Mouse (Mus musculus) thymus, postnatal 0 days (tissue): Measurements from ENCODE around the gene Cpne4. TPM values are rescaled to one million over a fixed set of nuclear protein-coding genes. Genes with fewer than 3 reads are reported as not detected.

Experiments
- DNase-seq: peaks from one replicate; pipeline ENCODE4 v3.0.0-alpha.2; 2015; ENCODE audit warnings: low spot score
- polyA plus RNA-seq: library from polyadenylated mRNA; unstranded; fragments of >200 nt; fragmentation: Nextera tagmentation; extraction: Ambion mirVana; gene quantifications from 2 replicates; pipeline ENCODE4 v1.2.1, GENCODE M21; 2015

Cpne4 gene
- polyA plus RNA-seq, 1 experiment from 2014 or later = 0.26 TPM

DNA sequence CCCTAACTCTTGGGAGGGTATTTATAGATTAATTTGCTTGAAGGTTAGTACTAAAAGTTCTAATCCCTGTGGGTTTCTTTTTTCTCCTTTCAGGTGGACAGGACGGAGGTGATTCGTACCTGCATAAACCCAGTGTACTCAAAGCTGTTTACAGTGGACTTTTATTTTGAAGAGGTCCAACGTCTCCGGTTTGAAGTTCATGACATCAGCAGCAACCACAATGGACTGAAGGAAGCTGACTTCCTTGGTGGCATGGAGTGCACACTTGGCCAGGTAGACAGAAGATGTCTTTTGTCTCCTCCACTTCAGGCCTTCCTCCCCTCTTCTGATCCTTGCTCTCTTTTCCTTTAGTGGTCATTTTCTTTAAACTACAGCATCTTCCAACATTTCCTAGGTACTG lies 325.5 kb downstream of the Cpne4 start:
- no peak for DNase-seq

DNA sequence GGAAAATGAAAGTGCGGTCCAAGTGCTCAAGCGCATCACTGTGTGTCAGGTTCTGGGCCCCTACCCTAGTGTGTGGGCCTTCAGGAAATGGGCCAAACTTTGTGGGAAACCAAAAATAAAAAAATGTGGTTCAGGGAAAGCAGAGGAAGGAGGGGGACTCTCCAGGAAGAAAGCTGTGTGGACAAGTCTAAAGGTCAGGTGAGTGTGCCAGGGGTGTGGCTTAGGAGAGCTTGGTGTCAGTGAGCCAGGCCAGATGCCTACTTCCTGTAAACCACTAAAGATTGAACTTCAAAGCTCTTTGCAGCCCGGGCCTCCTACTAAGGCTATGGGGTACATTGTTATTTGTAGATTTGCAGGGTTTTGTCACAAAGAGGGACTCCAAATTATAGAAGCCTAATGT lies 327.1 kb downstream of the Cpne4 start:
- no peak for DNase-seq

DNA sequence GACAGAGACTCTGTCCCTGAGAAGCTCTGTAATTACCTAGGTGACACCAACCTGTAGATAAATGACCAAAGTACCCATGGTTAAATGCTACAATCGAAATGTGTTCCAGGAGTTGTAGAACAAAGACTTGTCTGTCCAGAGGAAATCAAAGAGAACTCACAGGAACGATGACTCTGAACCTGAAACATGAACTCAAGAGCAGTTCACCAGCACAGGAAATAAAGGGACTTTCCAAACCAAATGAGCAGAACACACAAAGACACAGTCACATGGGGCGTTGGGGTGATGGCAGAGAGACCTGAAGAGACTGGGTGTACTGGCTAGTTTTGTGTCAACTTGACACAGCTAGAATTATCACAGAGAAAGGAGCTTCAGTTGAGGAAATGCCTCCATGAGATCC lies 329.9 kb downstream of the Cpne4 start:
- no peak for DNase-seq

DNA sequence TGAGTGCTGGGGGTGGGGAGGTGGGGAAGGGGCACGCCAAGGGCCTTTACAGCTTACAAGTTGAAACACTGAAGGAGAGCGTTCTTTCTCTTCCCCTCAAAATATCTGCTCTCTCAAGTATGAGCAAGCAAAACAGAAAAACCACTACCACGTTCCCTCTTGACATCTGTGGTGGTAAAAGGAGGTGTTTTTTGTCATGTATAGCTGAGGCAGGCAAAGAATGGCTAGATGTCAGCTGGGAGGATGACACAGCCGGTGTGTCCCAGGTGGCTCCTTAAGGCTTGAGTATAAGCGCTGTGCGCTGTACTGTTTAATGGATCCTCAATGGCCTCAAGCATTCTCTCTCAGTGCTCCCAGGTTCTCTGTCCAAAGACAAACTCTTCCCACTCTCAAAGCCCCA lies 331.5 kb downstream of the Cpne4 start:
- DNase-seq = no peak

DNA sequence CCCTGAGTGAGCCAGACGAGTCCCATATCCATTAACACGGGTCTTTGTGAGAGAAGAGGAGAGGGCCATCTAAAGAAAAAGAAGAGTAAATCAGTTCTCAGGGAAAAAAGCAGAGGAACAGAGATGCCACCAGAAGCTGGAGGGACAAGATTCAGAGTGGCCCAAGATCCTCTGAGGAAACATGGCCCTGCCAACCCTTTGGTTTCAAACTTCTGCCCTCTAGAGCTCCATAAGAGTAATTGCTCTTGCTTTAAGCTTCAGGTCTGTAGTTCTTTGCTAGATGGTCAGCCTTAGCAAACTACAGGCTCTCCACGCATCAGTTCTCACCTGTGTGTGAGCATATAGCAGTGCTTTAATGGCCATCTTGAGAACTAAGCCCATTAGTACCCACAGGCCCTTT lies 343.4 kb downstream of the Cpne4 start:
- no peak for DNase-seq

DNA sequence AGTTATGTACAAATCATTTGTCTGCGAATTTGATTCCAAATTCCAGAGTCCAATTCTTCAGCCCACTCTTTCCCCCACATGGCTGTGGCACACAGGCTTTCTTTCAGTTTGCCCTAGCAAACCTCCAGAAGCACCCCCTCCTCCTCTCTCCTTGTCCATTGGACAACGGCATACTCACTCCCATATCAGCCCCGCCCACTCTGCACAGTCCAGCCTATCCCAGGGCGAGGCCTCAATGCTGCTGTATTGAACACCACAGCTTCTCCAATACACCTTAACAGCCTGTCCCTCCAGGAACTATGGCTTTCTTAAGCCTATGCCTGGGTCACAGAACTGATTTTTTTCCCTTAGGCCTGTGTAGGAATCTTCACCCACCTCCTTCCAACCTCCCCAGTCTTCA lies 348.3 kb downstream of the Cpne4 start:
- no peak for DNase-seq

DNA sequence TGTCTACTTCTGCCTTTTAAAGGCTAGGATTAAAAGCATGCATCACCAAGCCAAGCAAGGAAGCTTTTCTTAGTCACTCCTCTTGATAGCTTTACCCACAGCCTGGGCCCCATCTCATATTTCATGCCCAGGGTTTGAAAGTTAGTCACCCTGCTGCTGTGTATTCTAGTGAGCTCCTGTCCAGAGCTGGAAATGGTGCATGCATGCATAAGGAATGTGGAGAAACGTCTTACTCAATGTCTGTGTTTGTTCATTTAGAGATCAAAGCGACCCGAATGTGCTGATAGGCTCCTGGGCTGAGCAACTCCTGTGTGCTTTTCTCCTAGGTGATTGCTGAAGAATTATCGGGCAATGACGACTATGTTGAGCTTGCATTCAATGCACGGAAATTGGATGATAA lies 354.0 kb downstream of the Cpne4 start:
- no peak for DNase-seq

DNA sequence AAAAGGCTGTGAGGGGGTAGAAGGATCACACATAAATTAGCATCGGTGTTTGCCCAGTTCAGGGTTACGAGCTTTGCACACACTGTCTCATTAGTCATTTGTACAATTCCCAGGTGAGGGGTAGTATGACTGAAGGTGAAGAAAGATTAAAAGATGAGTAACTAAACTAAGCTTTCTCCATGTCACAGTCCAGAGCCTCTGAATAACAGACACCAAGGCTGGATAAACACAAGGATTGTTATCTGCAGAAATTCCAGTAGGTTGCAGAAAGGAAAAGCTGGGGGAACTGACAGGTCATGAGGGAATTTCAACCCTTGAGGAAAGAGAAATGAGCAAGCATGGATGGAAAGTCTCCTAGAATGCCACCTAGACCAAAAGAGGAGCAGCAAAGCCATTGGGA lies 354.7 kb downstream of the Cpne4 start:
- no peak for DNase-seq

DNA sequence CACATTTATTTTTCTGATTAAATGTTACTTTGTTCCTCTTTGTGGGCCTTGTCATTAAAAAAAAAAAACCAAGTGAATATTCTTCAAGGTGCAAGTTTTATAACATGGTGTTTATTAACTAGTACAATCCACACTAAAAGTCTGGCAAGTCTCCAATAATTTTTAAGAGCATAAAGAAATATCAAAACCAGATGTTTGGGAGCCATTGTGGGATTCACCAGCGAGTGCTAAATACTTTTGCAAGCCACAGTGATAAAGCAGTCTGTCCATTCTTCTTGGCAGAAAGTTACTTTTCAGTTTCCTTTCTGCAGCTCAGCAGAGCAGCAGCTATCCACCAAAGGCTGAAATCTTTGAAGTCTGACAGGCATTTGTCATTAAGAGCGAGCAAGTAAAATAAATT lies 365.6 kb downstream of the Cpne4 start:
- no peak for DNase-seq

DNA sequence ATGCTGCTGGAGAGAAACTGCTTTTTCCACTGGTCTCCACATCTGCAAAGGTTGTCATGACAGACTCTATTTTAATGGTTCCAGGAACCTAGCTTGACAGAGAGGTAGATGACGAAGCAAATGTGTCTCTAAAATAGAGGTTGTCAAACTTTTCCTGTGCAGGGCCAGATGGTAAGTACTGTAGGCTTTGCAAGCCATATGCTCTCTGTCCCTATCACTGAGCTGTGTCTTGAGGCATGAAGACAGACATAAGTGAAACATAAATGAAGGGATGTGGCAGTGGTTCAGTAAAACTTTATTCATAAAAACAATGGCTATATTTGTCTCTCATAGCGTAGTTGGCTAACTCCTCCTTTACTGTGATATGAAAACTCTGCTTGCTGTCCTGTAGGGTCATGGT lies 366.2 kb downstream of the Cpne4 start:
- no peak for DNase-seq

DNA sequence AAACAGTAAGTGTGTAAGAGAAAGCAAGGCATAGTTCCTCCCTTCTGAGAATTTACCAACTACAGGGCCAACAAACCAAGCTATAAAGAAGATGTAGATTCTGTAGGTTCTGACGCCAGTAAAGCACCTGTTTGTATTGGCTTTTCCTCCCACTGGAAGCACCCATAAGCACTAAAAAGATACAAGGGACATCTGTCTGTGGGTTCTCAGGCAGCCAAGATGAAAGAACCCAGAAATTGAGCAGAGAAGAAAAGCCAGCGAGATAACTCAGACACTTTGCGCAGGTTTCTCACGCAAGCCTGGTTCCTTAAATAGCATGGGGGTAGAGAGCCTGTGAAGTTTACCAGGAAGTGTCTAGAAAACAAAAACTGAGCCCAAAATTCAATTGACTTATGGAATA lies 374.1 kb downstream of the Cpne4 start:
- DNase-seq = no peak

DNA sequence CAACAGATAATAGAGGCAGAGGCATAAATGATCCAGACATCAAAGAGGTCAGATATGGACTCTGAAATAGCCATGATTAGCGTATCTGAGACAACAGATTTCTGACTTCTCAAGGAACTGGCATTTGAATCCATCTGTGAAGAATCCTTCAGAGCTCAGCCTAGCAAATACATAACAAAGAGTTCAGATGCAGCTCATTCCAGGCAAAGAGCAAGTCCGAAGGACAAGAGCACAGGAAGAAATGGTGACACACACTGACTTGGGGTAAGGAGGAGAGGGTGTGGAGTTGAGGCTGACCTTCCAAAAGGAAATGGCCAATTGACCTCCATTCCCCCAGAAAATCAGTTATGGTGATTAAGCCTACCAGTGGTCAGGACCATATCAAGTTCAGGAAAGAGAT lies 375.0 kb downstream of the Cpne4 start:
- no peak for DNase-seq

DNA sequence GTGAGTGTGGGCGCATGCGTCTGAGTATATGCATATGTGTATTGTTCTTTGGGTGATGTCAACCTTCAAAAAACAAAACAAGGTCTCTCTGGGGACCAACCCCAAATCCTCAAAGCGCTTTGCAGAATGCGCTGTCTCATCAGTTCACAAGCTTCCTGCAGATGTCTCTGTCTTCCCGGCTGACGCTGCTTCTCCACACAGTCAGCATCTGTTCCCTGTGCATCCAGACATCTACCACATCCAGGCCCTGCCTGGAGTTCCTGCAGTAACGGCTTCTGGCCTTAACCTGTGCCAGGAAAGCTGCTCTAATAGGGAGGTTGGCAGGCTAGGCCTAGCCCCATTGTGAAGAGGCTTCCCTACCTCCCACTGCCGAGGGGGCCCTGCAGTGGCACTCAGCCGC lies 381.7 kb downstream of the Cpne4 start:
- no peak for DNase-seq

DNA sequence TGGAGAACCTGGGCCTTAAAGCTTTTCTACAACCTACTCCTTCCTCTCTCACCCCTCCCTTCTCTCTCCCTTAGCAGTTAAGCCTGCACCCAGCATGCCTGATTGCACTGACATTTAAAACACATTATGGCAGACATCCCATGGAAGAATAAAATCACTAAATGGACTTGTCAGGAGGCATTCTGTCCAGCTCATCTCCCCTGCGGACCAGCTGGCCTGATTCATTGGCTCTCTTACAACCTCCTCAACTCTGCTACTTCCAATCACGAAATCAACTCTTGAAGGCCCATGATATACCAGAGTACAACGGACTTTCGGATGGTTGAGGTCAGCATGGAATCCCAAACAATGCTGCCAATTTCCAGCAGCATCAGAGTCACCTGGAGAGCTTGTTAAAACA lies 393.3 kb downstream of the Cpne4 start:
- no peak for DNase-seq

DNA sequence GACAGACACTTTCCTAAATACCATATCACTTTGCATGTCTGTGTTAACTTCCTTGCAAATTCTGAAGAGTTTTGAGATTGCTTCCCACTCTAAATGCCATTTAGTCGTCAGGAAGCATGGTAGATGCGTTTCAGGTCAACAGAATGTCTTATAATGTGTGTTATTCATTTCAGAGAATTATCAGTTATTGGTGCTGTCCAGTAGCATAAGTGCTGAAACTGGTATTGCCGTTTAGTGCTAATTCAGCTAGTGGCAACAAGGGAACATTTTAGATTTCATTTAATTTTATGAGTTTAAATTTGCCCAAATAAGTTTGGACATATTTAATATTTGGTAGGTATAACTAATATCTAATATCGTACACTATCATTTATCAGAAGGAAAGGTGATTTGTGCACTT lies 403.5 kb downstream of the Cpne4 start:
- DNase-seq = no peak

DNA sequence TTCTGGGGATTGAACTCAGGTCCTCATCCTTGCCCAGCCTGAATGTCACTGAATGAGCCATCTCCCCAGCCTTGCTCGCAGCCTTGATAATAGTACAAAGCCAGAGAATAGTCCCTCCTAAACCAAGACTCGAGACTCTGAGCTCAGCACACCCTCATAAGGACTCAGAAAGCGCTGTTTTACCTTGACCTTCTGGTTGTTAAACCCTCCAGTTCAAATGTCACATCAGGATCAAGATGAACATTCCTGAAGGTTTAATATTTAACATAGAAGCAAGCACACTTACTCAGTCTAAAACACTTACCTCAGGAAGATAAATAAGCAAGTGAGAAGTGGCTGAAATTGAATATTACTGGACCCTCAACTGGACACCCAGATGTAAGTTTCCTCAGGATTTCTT lies 405.1 kb downstream of the Cpne4 start:
- DNase-seq = no peak

DNA sequence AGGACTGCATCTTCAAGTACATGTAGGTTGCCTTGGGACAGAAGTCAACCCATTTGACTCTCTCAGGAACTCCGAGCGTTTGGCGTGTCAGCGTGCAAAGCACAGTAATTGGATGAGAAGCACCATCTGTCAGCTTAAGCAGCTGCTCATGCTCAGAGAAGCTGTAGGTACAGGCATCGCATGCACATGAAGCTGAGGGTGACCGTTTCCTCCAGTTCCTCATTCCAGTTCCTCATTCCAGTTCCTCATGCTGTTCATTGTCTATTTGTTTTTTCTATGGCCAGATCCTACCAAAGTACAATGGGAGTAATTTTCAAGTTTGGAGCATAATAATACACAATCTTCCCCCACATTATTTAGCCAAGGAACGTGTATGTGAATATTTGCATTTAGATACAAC lies 425.7 kb downstream of the Cpne4 start:
- no peak for DNase-seq

DNA sequence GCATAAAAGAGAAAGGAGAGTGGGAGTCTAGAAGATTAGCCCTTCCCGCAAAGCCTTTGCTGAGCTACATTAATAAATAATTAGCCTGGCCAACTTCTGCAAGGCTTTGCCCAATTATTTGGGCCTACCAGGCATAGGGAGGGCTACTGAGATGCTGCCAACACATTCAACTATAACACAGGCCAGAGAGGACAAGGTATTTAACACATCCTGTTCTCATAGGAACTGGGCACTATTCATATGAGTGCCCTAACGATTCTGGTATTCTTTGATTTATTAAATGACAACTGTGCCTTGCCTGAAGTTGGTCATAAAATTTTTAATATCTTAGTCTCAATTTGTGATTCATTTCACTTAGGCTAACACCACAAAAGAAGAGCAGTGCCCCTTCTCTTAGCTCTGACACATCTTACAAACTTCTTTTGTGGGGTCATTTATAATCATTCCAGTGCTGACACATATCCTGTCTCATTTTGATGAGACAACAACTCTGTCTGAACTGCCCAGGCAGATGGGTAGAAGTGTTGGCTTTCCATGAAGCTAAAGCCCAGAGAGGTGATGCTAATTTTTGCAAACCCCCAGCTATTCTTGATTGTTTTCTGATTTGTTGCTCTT lies 435.0 kb downstream of the Cpne4 start:
- DNase-seq = no peak

DNA sequence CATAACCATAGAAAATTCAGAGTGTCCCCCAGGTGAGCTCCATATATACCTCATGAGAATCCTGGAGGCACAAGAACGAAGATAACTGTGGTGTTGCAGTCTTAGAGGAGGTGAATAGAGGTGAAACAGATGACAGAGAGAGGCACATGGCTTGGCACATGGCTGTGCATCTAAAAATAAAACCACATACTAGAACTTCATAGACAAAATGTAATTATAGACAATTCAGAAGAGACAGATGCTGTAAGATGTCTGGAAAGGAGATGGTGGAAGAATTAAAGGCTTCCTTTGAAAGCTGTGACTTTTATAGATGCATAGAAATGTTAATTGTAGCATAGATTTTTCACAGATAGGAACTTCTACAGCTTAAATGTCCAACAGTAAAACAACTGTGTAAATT lies 451.1 kb downstream of the Cpne4 start:
- DNase-seq = no peak

DNA sequence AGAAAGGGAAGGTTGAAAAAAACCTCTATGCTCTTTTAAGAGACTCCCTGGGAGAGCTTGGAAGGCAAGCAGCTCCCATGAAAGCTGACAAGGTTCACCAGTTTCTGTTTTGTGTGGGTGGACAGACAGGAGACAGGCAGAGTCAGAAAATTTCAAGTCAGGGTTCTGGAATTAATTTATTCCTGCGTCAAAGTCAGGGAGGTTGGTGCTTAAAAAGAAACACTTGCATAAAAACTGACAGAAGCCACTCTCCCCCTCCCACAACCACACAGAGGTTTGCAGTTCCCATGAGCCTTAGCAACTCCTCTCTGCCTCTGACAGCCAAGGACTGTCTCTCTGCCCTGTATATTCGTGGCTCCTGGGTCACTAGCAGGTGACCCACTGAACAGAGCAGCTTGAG lies 463.6 kb downstream of the Cpne4 start:
- no peak for DNase-seq

DNA sequence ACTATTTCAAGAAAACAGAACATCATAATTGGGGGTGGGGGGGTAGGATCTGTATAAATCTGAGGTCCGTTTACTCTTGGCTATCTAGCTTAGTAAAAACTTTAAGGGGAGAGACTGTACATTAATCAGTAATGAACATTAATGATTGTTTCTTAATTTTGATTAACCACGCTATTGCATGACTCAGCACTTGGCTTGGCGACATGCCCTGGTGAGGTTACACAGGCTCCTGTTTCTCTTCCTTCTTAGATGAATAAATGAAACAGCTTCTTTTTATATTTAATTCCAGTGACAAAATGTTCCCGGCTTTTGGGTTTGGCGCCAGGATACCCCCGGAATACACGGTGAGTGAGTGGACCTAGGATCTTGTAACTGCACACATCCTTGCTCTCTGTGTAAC lies 471.1 kb downstream of the Cpne4 start:
- no peak for DNase-seq

DNA sequence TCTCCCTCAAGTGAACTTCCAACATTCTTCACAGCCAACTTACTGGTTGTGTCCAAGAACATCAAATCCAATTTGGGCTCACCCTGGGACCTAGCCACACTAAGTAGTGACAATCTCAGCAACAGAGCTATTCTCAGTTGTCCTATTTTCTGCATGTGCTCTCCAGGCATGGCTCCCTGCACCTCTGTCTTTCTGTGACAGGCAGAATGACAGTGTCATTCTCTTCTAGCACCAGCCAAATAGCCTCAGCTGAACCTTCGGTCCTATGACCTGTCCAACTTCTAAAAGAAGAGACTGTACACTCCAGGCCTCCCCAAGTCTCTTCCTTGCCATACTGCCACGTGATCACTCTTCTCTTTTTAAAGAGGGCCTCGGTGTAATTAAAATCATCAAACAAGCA lies 481.2 kb downstream of the Cpne4 start:
- no peak for DNase-seq

DNA sequence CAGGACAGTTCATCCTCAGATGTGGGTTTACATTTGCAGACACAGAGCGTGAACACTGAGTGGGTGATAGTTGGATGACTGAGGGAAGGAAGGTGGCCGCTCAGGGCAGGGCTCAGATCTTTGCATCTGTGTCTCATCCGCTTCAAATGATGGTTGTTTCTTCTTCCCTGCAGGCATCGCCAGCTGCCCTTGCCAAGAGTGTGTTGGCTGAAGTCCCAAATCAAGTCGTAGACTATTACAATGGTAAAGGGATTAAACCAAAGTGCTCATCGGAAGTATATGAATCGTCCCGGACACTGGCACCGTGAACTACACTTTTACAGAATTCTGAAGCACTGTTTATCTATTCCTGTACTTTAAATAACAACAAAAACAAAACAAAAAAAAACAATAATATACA lies 485.5 kb downstream of the Cpne4 start:
- DNase-seq = no peak

DNA sequence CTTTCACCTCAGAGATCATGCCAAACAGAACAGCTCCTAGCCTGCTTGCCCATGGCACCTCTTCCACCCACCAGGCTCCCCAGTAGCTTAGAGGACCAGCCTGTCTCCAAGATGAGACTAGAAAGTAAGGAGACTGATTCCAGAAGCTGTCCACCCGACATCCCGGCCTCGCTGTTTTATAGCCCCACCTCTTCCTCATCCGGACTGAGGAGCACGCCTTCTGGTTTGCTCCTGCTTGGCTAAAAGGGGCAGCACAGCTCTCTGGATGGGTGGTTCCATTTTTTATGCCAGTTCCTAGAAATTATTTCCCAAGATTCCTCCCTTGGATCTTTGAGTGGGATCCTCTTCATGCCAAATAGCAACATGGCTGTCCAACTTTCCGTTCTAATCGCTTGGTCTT lies 486.6 kb downstream of the Cpne4 start:
- DNase-seq = no peak
